Mouse (Mus musculus): ENCODE results near the gene Sult4a1. TPM values are rescaled to one million over a fixed set of nuclear protein-coding genes. Genes with fewer than 3 reads are reported as not detected.

The Sult4a1 gene
- polyA plus RNA-seq, 2 experiments = 0.06 TPM; not detected in 1

DNA sequence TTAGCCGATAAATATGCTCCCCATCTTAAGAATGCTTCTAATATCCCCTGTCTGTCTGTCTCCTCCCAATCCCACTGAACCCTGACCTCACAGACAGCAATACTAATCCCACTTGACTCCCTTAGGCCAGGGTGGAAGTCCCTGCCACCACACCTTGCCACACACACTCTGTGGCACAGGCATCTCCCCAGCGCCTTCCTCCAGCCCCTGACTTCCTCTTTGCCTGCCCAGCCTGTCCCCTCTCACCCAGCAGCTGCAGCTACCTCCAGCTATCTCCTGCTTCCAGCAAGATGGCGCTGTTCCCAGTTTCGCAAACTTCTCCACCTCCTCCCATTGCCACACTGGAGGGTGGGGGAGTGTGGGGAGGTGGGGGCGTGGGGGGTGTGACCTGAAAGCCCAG, 21.3 kb upstream of the Sult4a1 start:
- ATAC-seq (ENCODE audit: insufficient read depth) (no peak), DNase-seq (ENCODE audit: low read depth in 3 of 3, low spot score in 3 of 3) (no peak)
- H3K4me1 ChIP-seq (replicated peaks; ENCODE audit: control insufficient read depth in 2 of 2, insufficient read depth in 2 of 2, low read length in 1 of 2) = no peaks in the 10 kb centered on the region
- no peak overlapping the region for H3K4me2 ChIP-seq (ENCODE audit: low read depth)
- H3K4me3 ChIP-seq (ENCODE audit: insufficient read depth in 1 of 2, low read depth in 2 of 2, low read length in 2 of 2) = no peak overlapping the region
- no peaks in the 10 kb centered on the region for H3K27me3 ChIP-seq (ENCODE audit: control insufficient read depth, insufficient read depth, low read length)
- no peaks in the 10 kb centered on the region for H3K9me3 ChIP-seq (ENCODE audit: control insufficient read depth, low read length)
- no peak overlapping the region for H3K9ac ChIP-seq (replicated peaks)
- WGBS (ENCODE audit: insufficient replicate concordance) = 26% methylated on average over 5 of the region's 5 CpGs
- H3K36me3 ChIP-seq (replicated peaks; ENCODE audit: control insufficient read depth, insufficient read depth, low read depth) = no peaks in the 10 kb centered on the region
- TF ChIP-seq CTCF (IDR thresholded peaks at IDR 0.05; ENCODE audit: low read depth) (peak; percentile 29; the same call in 1 of the 2 replicates), EP300 (IDR thresholded peaks at IDR 0.05; ENCODE audit: low read depth) (no peak)
- no peak overlapping the region for H3K27ac ChIP-seq

DNA sequence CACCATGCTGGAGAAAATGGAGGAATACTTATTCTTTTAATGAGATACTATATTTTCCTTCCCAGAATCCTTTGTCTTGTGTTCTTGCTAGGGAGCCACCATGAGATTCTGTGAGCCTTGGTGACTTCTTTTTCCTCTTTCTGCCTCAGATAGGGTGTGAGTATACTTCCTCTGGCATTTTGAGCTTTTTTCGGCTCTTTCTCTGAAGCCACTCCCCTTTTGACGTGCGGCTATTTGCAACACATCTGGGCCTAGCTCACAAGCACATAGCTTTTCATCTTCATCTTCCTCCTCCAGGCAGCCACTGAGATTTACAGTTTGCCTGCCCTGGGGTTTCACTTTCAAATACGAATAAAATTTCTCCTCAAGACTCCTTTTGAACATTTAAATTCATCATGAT, 20.9 kb upstream of the Sult4a1 start:
- Histone ChIP-seq H3K9ac (replicated peaks) (no peak overlapping the region), H3K9me3 (ENCODE audit: control insufficient read depth, low read length) (no peaks in the 10 kb centered on the region), H3K27ac (no peak overlapping the region), H3K4me1 (replicated peaks; ENCODE audit: control insufficient read depth in 2 of 2, insufficient read depth in 2 of 2, low read length in 1 of 2) (no peaks in the 10 kb centered on the region), H3K4me2 (ENCODE audit: low read depth) (no peak overlapping the region), H3K36me3 (replicated peaks; ENCODE audit: control insufficient read depth, insufficient read depth, low read depth) (no peaks in the 10 kb centered on the region), H3K27me3 (ENCODE audit: control insufficient read depth, insufficient read depth, low read length) (no peaks in the 10 kb centered on the region), H3K4me3 (ENCODE audit: insufficient read depth in 1 of 2, low read depth in 2 of 2, low read length in 2 of 2) (no peak overlapping the region)
- no peak for ATAC-seq (ENCODE audit: insufficient read depth)
- TF ChIP-seq CTCF (IDR thresholded peaks at IDR 0.05; ENCODE audit: low read depth) (no peak), EP300 (IDR thresholded peaks at IDR 0.05; ENCODE audit: low read depth) (no peak)
- WGBS (ENCODE audit: insufficient replicate concordance) = 26% methylated on average over 4 of the region's 4 CpGs
- no peak for DNase-seq (ENCODE audit: low read depth in 3 of 3, low spot score in 3 of 3)

DNA sequence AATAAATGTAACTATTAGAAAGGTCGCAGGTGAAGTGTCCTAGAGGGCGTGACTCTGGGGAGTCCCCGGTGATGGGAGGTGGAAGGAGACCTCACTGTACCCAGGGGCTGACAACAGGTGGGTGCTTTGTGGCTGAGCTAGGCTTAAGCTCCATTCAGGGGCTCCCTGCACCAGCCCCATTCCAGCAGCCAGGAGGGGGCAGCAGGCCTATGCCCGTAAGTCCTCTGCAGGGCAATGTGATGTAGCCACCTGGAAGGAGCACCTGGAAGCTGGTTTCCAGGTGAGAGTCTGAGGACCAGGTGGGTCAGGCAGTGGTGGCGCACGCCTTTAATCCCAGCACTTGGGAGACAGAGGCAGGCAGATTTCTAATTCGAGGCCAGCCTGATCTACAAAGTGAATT, 18.5 kb upstream of the Sult4a1 start:
- Histone ChIP-seq H3K4me3 (ENCODE audit: insufficient read depth in 1 of 2, low read depth in 2 of 2, low read length in 2 of 2) (no peak overlapping the region), H3K27ac (no peak overlapping the region), H3K36me3 (replicated peaks; ENCODE audit: control insufficient read depth, insufficient read depth, low read depth) (no peaks in the 10 kb centered on the region), H3K9me3 (ENCODE audit: control insufficient read depth, low read length) (no peaks in the 10 kb centered on the region), H3K27me3 (ENCODE audit: control insufficient read depth, insufficient read depth, low read length) (no peaks in the 10 kb centered on the region), H3K9ac (replicated peaks) (no peak overlapping the region), H3K4me1 (replicated peaks; ENCODE audit: control insufficient read depth in 2 of 2, insufficient read depth in 2 of 2, low read length in 1 of 2) (no peaks in the 10 kb centered on the region), H3K4me2 (ENCODE audit: low read depth) (no peak overlapping the region)
- ATAC-seq (ENCODE audit: insufficient read depth) (no peak), DNase-seq (ENCODE audit: low read depth in 3 of 3, low spot score in 3 of 3) (no peak)
- WGBS (ENCODE audit: insufficient replicate concordance) = 51% methylated on average over 7 of the region's 7 CpGs
- TF ChIP-seq EP300 (IDR thresholded peaks at IDR 0.05; ENCODE audit: low read depth) (no peak), CTCF (IDR thresholded peaks at IDR 0.05; ENCODE audit: low read depth) (peak; percentile 51)

DNA sequence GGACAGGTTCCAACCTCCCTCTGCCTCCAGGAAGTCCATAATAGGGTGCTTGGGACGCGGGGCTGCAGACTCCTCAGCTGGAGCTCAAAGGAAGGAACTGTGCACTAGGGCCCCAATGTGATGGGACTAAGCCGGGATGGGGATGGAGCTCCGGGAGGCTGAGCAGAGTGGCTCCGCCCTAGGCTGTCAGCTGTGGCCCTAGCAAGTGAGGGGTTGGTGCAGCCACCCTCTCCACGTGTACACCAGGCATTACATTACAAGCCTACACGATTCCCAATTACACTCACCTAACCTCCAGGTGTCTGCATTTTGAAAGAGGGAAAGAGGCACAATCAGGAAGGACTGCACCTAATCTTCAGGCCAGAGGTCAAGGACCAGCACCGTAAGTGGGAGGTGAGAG, 17.5 kb upstream of the Sult4a1 start, which contains the start of gene Pnpla5:
Pnpla5 (minus strand) TSS at position 101 of the 400 bp plus-strand sequence.
- ATAC-seq (ENCODE audit: insufficient read depth) = no peak
- 50% methylated on average over 8 of the region's 8 CpGs for WGBS (ENCODE audit: insufficient replicate concordance)
- Histone ChIP-seq H3K4me1 (replicated peaks; ENCODE audit: control insufficient read depth in 2 of 2, insufficient read depth in 2 of 2, low read length in 1 of 2) (no peaks in the 10 kb centered on the region), H3K27ac (no peak within 1 kb of the TSS), H3K9me3 (ENCODE audit: control insufficient read depth, low read length) (no peaks in the 10 kb centered on the region), H3K4me2 (ENCODE audit: low read depth) (no peak within 1 kb of the TSS), H3K4me3 (ENCODE audit: insufficient read depth in 1 of 2, low read depth in 2 of 2, low read length in 2 of 2) (no peak within 1 kb of the TSS), H3K9ac (replicated peaks) (no peak within 1 kb of the TSS), H3K27me3 (ENCODE audit: control insufficient read depth, insufficient read depth, low read length) (no peaks in the 10 kb centered on the region), H3K36me3 (replicated peaks; ENCODE audit: control insufficient read depth, insufficient read depth, low read depth) (no peaks in the 10 kb centered on the region)
- no peak for DNase-seq (ENCODE audit: low read depth in 3 of 3, low spot score in 3 of 3)
- TF ChIP-seq EP300 (IDR thresholded peaks at IDR 0.05; ENCODE audit: low read depth) (no peak), CTCF (IDR thresholded peaks at IDR 0.05; ENCODE audit: low read depth) (no peak)

DNA sequence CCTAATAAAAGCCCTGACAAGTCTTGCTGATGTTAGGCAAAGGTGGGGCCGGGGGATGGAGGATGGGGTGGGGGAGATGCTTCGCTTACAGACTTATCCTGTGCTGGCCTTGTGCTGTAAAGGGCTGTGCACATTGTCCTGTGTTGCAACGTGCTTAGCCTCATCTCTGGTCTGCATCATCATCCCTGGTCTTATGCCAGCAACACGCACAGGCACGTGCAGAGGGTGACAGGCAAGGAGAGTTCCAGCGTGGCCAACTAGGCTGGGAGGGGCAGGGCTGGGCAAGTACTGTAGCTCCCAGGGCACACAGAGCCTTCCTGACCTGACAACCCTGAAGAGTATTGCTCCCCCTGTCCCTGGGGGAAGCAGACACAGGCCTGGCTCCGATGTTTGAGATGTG, 15.5 kb upstream of the Sult4a1 start:
- H3K9ac ChIP-seq (replicated peaks) = no peak overlapping the region
- no peaks in the 10 kb centered on the region for H3K27me3 ChIP-seq (ENCODE audit: control insufficient read depth, insufficient read depth, low read length)
- WGBS (ENCODE audit: insufficient replicate concordance) = 55% methylated on average over 7 of the region's 7 CpGs
- H3K9me3 ChIP-seq (ENCODE audit: control insufficient read depth, low read length) = no peaks in the 10 kb centered on the region
- no peak overlapping the region for H3K4me3 ChIP-seq (ENCODE audit: insufficient read depth in 1 of 2, low read depth in 2 of 2, low read length in 2 of 2)
- TF ChIP-seq EP300 (IDR thresholded peaks at IDR 0.05; ENCODE audit: low read depth) = no peak
- TF ChIP-seq CTCF (IDR thresholded peaks at IDR 0.05; ENCODE audit: low read depth) = no peak
- no peak overlapping the region for H3K27ac ChIP-seq
- DNase-seq (ENCODE audit: low read depth in 3 of 3, low spot score in 3 of 3) (no peak), ATAC-seq (ENCODE audit: insufficient read depth) (no peak)
- H3K36me3 ChIP-seq (replicated peaks; ENCODE audit: control insufficient read depth, insufficient read depth, low read depth) = no peaks in the 10 kb centered on the region
- H3K4me2 ChIP-seq (ENCODE audit: low read depth) = no peak overlapping the region
- H3K4me1 ChIP-seq (replicated peaks; ENCODE audit: control insufficient read depth in 2 of 2, insufficient read depth in 2 of 2, low read length in 1 of 2) = no peaks in the 10 kb centered on the region
